Mouse (Mus musculus) ES-Bruce4 (cell line): Measurements from ENCODE around the gene Cog4. TPM values are rescaled to one million over a fixed set of nuclear protein-coding genes. Genes with fewer than 3 reads are reported as not detected.
"Not testable (repeated sequence)": the region's sequence is repeated elsewhere in the genome, so short reads cannot be mapped to it uniquely, and the experiment has no call there.

ENCODE experiments used
- H3K27ac ChIP-seq: 2 replicates; pipeline ENCODE4 v1.5.1; 2012; ENCODE audit warnings: low read length, inconsistent platforms; ENCODE audit not compliant: insufficient read depth
- H3K27me3 ChIP-seq: 2 replicates; pipeline ENCODE4 v1.6.1; 2012; ENCODE audit warnings: mild to moderate bottlenecking, low read length, inconsistent platforms; ENCODE audit not compliant: control insufficient read depth, poor library complexity, insufficient read depth, severe bottlenecking
- H3K36me3 ChIP-seq: 2 replicates; pipeline ENCODE4 v1.6.1; 2012; ENCODE audit warnings: inconsistent platforms, mild to moderate bottlenecking, low read length, moderate library complexity; ENCODE audit not compliant: control insufficient read depth, poor library complexity, insufficient read depth, severe bottlenecking
- H3K4me1 ChIP-seq: one replicate; pipeline ENCODE4 v1.8.1; 2011; ENCODE audit warnings: low read length; ENCODE audit not compliant: control insufficient read depth, insufficient read depth
- H3K4me3 ChIP-seq: 2 replicates; pipeline ENCODE4 v1.5.1; 2011; ENCODE audit warnings: low read depth, mild to moderate bottlenecking, low read length
- H3K9ac ChIP-seq: 2 replicates; pipeline ENCODE4 v1.6.1; 2012; ENCODE audit warnings: low read depth, mild to moderate bottlenecking, inconsistent platforms; ENCODE audit not compliant: poor library complexity, severe bottlenecking
- H3K9me3 ChIP-seq: replicated peaks from 2 replicates; pipeline ENCODE4 v1.6.1; 2012; ENCODE audit warnings: mild to moderate bottlenecking, low read length, inconsistent platforms; ENCODE audit not compliant: control insufficient read depth, poor library complexity, insufficient read depth, severe bottlenecking
- CTCF ChIP-seq: IDR thresholded peaks from one replicate; pipeline ENCODE4 v1.8.1; 2011; ENCODE audit warnings: low read depth, low read length
- EP300 ChIP-seq: IDR thresholded peaks from 2 replicates; pipeline ENCODE4 v1.6.1; 2011; ENCODE audit warnings: low read depth, low read length; ENCODE audit not compliant: insufficient read depth
- POLR2A ChIP-seq: IDR thresholded peaks from one replicate; pipeline ENCODE4 v1.8.1; 2011; ENCODE audit warnings: low read length; ENCODE audit not compliant: insufficient read depth
- polyA plus RNA-seq: library from polyadenylated mRNA; stranded (reverse); fragments of >200 nt; gene quantifications from 2 replicates; pipeline ENCODE4 v1.2.4, GENCODE M21; 2011; ENCODE audit warnings: low read depth; ENCODE audit not compliant: missing spikeins, insufficient read depth, insufficient read length

Gene Cog4
- polyA plus RNA-seq, 1 experiment: 50.7 TPM

- Histone ChIP-seq H3K36me3 (peaks cover 3% of the 10 kb centered on the region; the same call in 1 of the 2 replicates), H3K9ac (no peak overlapping the region), H3K9me3 (no peaks in the 10 kb centered on the region), H3K27ac (no peak overlapping the region), H3K4me1 (no peaks in the 10 kb centered on the region), H3K27me3 (no peaks in the 10 kb centered on the region), H3K4me3 (no peak overlapping the region)
- TF ChIP-seq CTCF: no peak
- TF ChIP-seq POLR2A: no peak
- TF ChIP-seq EP300: no peak
Observed at GRCm38 (mm10) chr8:110897495-110897894, 51.1 kb downstream of the Cog4 start.

- no peak for TF ChIP-seq POLR2A
- no peak for TF ChIP-seq EP300
- TF ChIP-seq CTCF: no peak
- no peaks in the 10 kb centered on the region for H3K4me1 ChIP-seq
- H3K27me3 ChIP-seq: no peaks in the 10 kb centered on the region
- no peak overlapping the region for H3K9ac ChIP-seq
- no peaks in the 10 kb centered on the region for H3K9me3 ChIP-seq
- no peak overlapping the region for H3K4me3 ChIP-seq
- no peak overlapping the region for H3K27ac ChIP-seq
- H3K36me3 ChIP-seq: peaks cover 3% of the 10 kb centered on the region; the same call in 1 of the 2 replicates
Observed at GRCm38 (mm10) chr8:110901056-110901455, 54.7 kb downstream of the Cog4 start.

GRCm38 (mm10) chr8:110901839-110902578, 55.6 kb downstream of the Cog4 start, which contains the start of gene Fuk:
Fuk (minus strand) TSS chr8:110902488.
- Histone ChIP-seq H3K9ac (peak within 1 kb of the TSS; percentile 97), H3K27ac (no peak within 1 kb of the TSS), H3K4me1 (no peaks in the 10 kb centered on the region), H3K27me3 (no peaks in the 10 kb centered on the region), H3K36me3 (peaks cover 3% of the 10 kb centered on the region; the same call in 1 of the 2 replicates), H3K9me3 (no peaks in the 10 kb centered on the region), H3K4me3 (peak within 1 kb of the TSS; percentile 100)
- TF ChIP-seq POLR2A: peak; percentile 33
- TF ChIP-seq CTCF: no peak

GRCm38 (mm10) chr8:110902579-110902965, 56.2 kb downstream of the Cog4 start:
- H3K27me3 ChIP-seq: no peaks in the 10 kb centered on the region
- TF ChIP-seq EP300 (no peak), POLR2A (no peak), CTCF (no peak)
- no peak overlapping the region for H3K4me3 ChIP-seq
- no peak overlapping the region; the same call in 1 of the 2 replicates for H3K9ac ChIP-seq
- H3K4me1 ChIP-seq: no peaks in the 10 kb centered on the region
- H3K9me3 ChIP-seq: no peaks in the 10 kb centered on the region
- H3K27ac ChIP-seq: no peak overlapping the region
- H3K36me3 ChIP-seq: peaks cover 3% of the 10 kb centered on the region; the same call in 1 of the 2 replicates

- no peaks in the 10 kb centered on the region for H3K9me3 ChIP-seq
- no peak overlapping the region for H3K27ac ChIP-seq
- H3K27me3 ChIP-seq: no peaks in the 10 kb centered on the region
- H3K36me3 ChIP-seq: no peaks in the 10 kb centered on the region
- no peak overlapping the region for H3K4me3 ChIP-seq
- no peak overlapping the region for H3K9ac ChIP-seq
- no peaks in the 10 kb centered on the region for H3K4me1 ChIP-seq
- TF ChIP-seq CTCF (no peak), POLR2A (no peak), EP300 (no peak)
Observed at GRCm38 (mm10) chr8:110905404-110905803, 59.0 kb downstream of the Cog4 start.

- no peaks in the 10 kb centered on the region for H3K4me1 ChIP-seq
- H3K9me3 ChIP-seq: no peaks in the 10 kb centered on the region
- H3K36me3 ChIP-seq: no peaks in the 10 kb centered on the region
- H3K4me3 ChIP-seq: no peak overlapping the region
- TF ChIP-seq POLR2A: no peak
- TF ChIP-seq EP300: no peak
- no peak for TF ChIP-seq CTCF
- no peak overlapping the region for H3K9ac ChIP-seq
- H3K27ac ChIP-seq: no peak overlapping the region
- H3K27me3 ChIP-seq: no peaks in the 10 kb centered on the region
Observed at GRCm38 (mm10) chr8:110906682-110907081, 60.3 kb downstream of the Cog4 start.

- not testable (repeated sequence) for H3K36me3 ChIP-seq, H3K4me1 ChIP-seq, H3K27me3 ChIP-seq, H3K27ac ChIP-seq, H3K9me3 ChIP-seq, H3K4me3 ChIP-seq, H3K9ac ChIP-seq
Observed at GRCm38 (mm10) chr8:110909850-110910249, 63.5 kb downstream of the Cog4 start.
